Mouse (Mus musculus): ENCODE data around the gene Mettl1. TPM values are rescaled to one million over a fixed set of nuclear protein-coding genes. Genes with fewer than 3 reads are reported as not detected.

Gene Mettl1
- total RNA-seq, 2 experiments from 2014 or later = 12.0 to 12.6 TPM

GRCm38 (mm10) chr10:127085052-127085451, 43.8 kb downstream of the Mettl1 start:
- DNase-seq = no peak

- no peak for DNase-seq
These were observed 44.4 kb downstream of the Mettl1 start for GRCm38 (mm10) chr10:127085633-127086032.

GRCm38 (mm10) chr10:127090560-127091411, 49.6 kb downstream of the Mettl1 start:
- DNase-seq = no peak

GRCm38 (mm10) chr10:127091507-127092396, 50.5 kb downstream of the Mettl1 start:
- no peak for DNase-seq

- no peak for DNase-seq
These were observed 51.5 kb downstream of the Mettl1 start for GRCm38 (mm10) chr10:127092742-127093141.

- no peak for DNase-seq
These were observed 53.2 kb downstream of the Mettl1 start for GRCm38 (mm10) chr10:127094382-127094802.

Small RNA genes lying within 50 kb of the gene (microRNA-seq; reads per million reads assigned to microRNA genes)
- gene Mir26a-2 (20.0 to 94.8 reads per million in 2 experiments), gene Mir546 (0 to 0.30 reads per million in 2 experiments)

Other genes starting within 250 kb of the Mettl1 start
- 1 to 10 TPM; 9.2 to 9.5 TPM for gene Atp23, start 140.1 kb upstream of the Mettl1 start, total RNA-seq (2021)
- 100 to 1,000 TPM; 103 to 114 TPM for gene Ctdsp2, start 62.7 kb upstream of the Mettl1 start, total RNA-seq (2021)
- under 1 TPM; 0.35 to 0.40 TPM for gene Avil, start 40.7 kb upstream of the Mettl1 start, total RNA-seq (2021)
- gene Tsfm, start 10.6 kb upstream of the Mettl1 start, total RNA-seq (2021) = 10 to 100 TPM; 25.8 to 28.0 TPM
- under 1 TPM; 0.27 to 0.30 TPM for gene Eef1akmt3, start 99 bp downstream of the Mettl1 start, total RNA-seq (2021)
- 1 to 10 TPM; 1.6 to 1.7 TPM for gene Cyp27b1, start 6.8 kb downstream of the Mettl1 start, total RNA-seq (2021)
- 10 to 100 TPM; 21.3 to 21.6 TPM for gene March9, start 18.8 kb downstream of the Mettl1 start, total RNA-seq (2021)
- 10 to 100 TPM; 93.5 to 97.5 TPM for gene Cdk4, start 22.1 kb downstream of the Mettl1 start, total RNA-seq (2021)
- gene Tspan31, start 28.9 kb downstream of the Mettl1 start, total RNA-seq (2021) = 10 to 100 TPM; 57.4 to 61.5 TPM
- 100 to 1,000 TPM; 778 to 800 TPM for gene Agap2, start 33.9 kb downstream of the Mettl1 start, total RNA-seq (2021)
- gene Os9, start 79.7 kb downstream of the Mettl1 start, total RNA-seq (2021) = 10 to 100 TPM; 97.5 to 99.3 TPM
- 100 to 1,000 TPM; 115 to 123 TPM for gene B4galnt1, start 123.8 kb downstream of the Mettl1 start, total RNA-seq (2021)
- gene Slc26a10, start 139.2 kb downstream of the Mettl1 start, total RNA-seq (2021) = 10 to 100 TPM; 15.6 to 27.2 TPM
- 100 to 1,000 TPM; 359 to 363 TPM for gene Arhgef25, start 148.7 kb downstream of the Mettl1 start, total RNA-seq (2021)
- 100 to 1,000 TPM; 238 TPM for gene Dtx3, start 154.3 kb downstream of the Mettl1 start, total RNA-seq (2021)
- 10 to 100 TPM; 91.1 to 95.7 TPM for gene Pip4k2c, start 170.2 kb downstream of the Mettl1 start, total RNA-seq (2021)
- 100 to 1,000 TPM; 715 to 742 TPM for gene Kif5a, start 221.9 kb downstream of the Mettl1 start, total RNA-seq (2021)
- gene Dctn2, start 225.0 kb downstream of the Mettl1 start, total RNA-seq (2021) = 100 to 1,000 TPM; 254 to 258 TPM
- 10 to 100 TPM; 36.5 to 52.5 TPM for gene Mbd6, start 247.6 kb downstream of the Mettl1 start, total RNA-seq (2021)

Data from layer of hippocampus, postnatal 36 days (tissue).